Mouse (Mus musculus) heart, embryonic 14.5 days (tissue): ENCODE measurements around the gene Zc3hc1. TPM values are rescaled to one million over a fixed set of nuclear protein-coding genes. Genes with fewer than 3 reads are reported as not detected.

Source experiments
- ATAC-seq: fragments of 200-750 bp; cut with Nextera tagmentation; 2 replicates; pipeline ENCODE4 v1.8.0; 2017; ENCODE audit warnings: low read depth, moderate TSS enrichment; ENCODE audit not compliant: insufficient number of reproducible peaks, insufficient read depth, low FRiP score
- H3K27ac ChIP-seq, 2 experiments: fragments of 200-500 bp in 1 of 2; fragments of 300-500 bp in 1 of 2; sonication (generic) in 1 of 2; replicated peaks in 1 of 2; 2 replicates each; pipeline ENCODE4 v1.5.1; 2012 to 2014; ENCODE audit warnings: low read depth in 2 of 2, low read length in 2 of 2, control low read depth in 1 of 2, mild to moderate bottlenecking in 1 of 2, mixed read lengths in 1 of 2; ENCODE audit not compliant: control insufficient read depth in 1 of 2, insufficient read depth in 1 of 2
- H3K27me3 ChIP-seq: fragments of 300-500 bp; sonication (generic); 2 replicates; pipeline ENCODE4 v1.6.1; 2014; ENCODE audit warnings: mild to moderate bottlenecking, low read length, control low read depth; ENCODE audit not compliant: control insufficient read depth, insufficient read depth
- H3K36me3 ChIP-seq: fragments of 300-500 bp; sonication (generic); 2 replicates; pipeline ENCODE4 v1.6.1; 2014; ENCODE audit warnings: mild to moderate bottlenecking, control low read depth, low read length, mixed read lengths; ENCODE audit not compliant: control insufficient read depth, insufficient read depth
- H3K4me1 ChIP-seq, 2 experiments: fragments of 200-500 bp in 1 of 2; fragments of 300-500 bp in 1 of 2; sonication (generic) in 1 of 2; 2 replicates each; pipeline ENCODE4 v1.6.1; 2012 to 2014; ENCODE audit warnings: low read length in 2 of 2, control low read depth in 1 of 2, mixed read lengths in 1 of 2; ENCODE audit not compliant: control insufficient read depth in 2 of 2, insufficient read depth in 2 of 2
- H3K4me2 ChIP-seq: fragments of 300-500 bp; sonication (generic); 2 replicates; pipeline ENCODE4 v1.6.1; 2014; ENCODE audit warnings: mild to moderate bottlenecking, low read length
- H3K4me3 ChIP-seq, 2 experiments: fragments of 200-500 bp in 1 of 2; fragments of 300-500 bp in 1 of 2; sonication (generic) in 1 of 2; 2 replicates each; pipeline ENCODE4 v1.5.1; 2012 to 2014; ENCODE audit warnings: low read length in 2 of 2, mild to moderate bottlenecking in 2 of 2, control low read depth in 1 of 2, low read depth in 1 of 2, moderate library complexity in 1 of 2; ENCODE audit not compliant: control insufficient read depth in 1 of 2, insufficient read depth in 1 of 2
- H3K9ac ChIP-seq: fragments of 300-500 bp; sonication (generic); 2 replicates; pipeline ENCODE4 v1.6.1; 2014; ENCODE audit warnings: mild to moderate bottlenecking, low read length
- H3K9me3 ChIP-seq: fragments of 300-500 bp; sonication (generic); 2 replicates; pipeline ENCODE4 v1.6.1; 2016; ENCODE audit warnings: low read length, control low read depth; ENCODE audit not compliant: control insufficient read depth
- WGBS: fragments of 180-500 bp; shearing (Covaris S2); extraction: QIAGEN DNeasy Blood & Tissue Kit; methylation state at CpG from one replicate; pipeline ENCODE4 v1.1.7; 2014; 5-methylcytosine and 5-hydroxymethylcytosine counted together
- polyA plus RNA-seq: library from polyadenylated mRNA; unstranded; fragments of >200 nt; fragmentation: Nextera tagmentation; extraction: Ambion mirVana; gene quantifications from 2 replicates; pipeline ENCODE4 v1.2.1, GENCODE M21; 2014

Gene Zc3hc1
- 40.7 and 44.7 TPM in 2 replicates for polyA plus RNA-seq

DNA sequence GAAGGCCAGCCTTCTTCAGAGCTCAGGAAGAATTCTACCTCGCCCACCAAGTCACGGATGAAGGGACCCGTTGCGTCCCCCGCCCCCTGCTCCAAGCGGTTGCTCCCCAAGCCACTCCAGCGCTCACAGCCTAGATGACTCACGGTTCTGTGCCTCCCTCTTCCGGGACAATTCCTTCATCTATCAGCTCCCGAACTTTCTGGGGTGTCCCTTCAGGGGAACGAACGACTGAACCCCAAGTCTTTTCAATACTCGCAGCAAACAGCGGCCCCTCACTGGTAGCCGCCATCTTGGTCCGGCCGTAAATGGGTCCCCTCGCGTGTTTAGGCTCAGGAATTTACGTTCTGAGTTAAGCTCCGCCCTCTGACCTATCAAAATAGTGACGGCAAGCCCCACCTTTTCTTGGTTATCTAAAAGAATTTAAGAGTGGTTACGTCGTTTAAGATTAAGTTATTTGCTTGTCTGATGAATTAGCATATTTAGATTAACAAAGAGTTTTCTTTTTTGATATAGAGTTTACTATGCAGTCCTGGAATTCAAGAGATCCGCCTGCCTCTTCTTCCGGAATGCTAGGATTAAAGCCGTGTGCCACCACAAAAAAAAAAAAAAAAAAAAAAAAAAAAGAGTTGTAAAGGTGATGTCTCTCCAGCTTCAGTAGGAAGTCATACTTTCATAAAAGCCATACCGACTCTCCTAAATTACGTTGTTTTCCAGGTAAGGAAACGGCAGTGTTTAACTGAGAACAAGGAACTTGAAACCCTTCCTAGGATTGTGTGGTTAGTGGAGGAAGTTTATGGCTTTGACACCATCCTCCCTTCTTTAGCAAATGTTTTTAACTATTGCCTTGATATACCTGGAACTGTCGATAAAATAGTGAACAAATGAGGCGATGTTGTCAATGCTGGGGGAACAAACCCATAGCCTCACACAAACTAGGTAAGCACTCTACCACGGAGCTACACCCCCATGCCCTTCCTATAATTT is at the start of gene Zc3hc1:
Zc3hc1 (minus strand) TSS at position 315 of the 984 bp plus-strand sequence.
- peak within 1 kb of the TSS in 1 of 2 experiments; percentile 53; a peak in 2 of 4 replicates for H3K27ac ChIP-seq
- 15% methylated on average over 33 of the region's 33 CpGs for WGBS

GRCm38 (mm10) chr6:30439576-30439975 is 48.7 kb upstream of the Zc3hc1 start:
- H3K4me1 ChIP-seq, result peaks cover 0 to 9% of the 10 kb centered on the region in 2 experiments; a peak in 1 of 4 replicates
- no peak overlapping the region for H3K4me2 ChIP-seq
- H3K9ac ChIP-seq, result no peak overlapping the region
- no peaks in the 10 kb centered on the region for H3K9me3 ChIP-seq
- no peak overlapping the region for H3K4me3 ChIP-seq
- WGBS, result 98% methylated on average over 10 of the region's 10 CpGs
- no peak for ATAC-seq
- H3K36me3 ChIP-seq, result peaks cover 42% of the 10 kb centered on the region
- H3K27me3 ChIP-seq, result no peaks in the 10 kb centered on the region
- no peak overlapping the region for H3K27ac ChIP-seq

More for the DNA sequence above, at the start of gene Zc3hc1:
- Histone ChIP-seq H3K27me3 (no peaks in the 10 kb centered on the region), H3K9me3 (no peaks in the 10 kb centered on the region), H3K4me3 (peak within 1 kb of the TSS; percentile 86 to 100), H3K4me1 (peaks cover 0 to 3% of the 10 kb centered on the region in 2 experiments; a peak in 1 of 4 replicates), H3K36me3 (peaks cover 19% of the 10 kb centered on the region), H3K4me2 (peak within 1 kb of the TSS; percentile 58), H3K9ac (peak within 1 kb of the TSS; percentile 87)
- ATAC-seq, result peak; percentile 61; the same call in 1 of the 2 replicates

DNA sequence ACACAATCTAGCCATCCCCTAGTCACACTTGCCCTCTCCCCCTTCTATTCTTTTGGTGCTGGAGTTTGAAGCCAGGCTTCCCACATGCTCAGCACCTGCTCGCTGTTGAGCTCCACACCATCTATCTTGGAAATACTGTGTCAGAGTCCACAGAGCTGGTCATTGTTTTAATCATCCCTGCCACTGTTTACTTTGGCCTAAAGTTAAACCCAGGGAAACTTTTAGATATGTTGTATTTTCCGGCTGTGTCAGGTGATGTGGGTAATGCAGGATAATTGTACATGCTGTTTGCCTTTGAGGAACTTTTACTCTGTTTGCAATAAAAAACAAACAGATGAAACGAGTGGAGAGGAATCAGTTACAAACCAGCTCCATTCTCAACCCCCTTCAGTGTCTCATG is 46.2 kb upstream of the Zc3hc1 start:
- H3K36me3 ChIP-seq, result peaks cover 27% of the 10 kb centered on the region
- 63% methylated on average over 3 of the region's 3 CpGs for WGBS
- no peak overlapping the region for H3K4me2 ChIP-seq
- no peak overlapping the region for H3K9ac ChIP-seq
- no peak overlapping the region for H3K27ac ChIP-seq
- H3K9me3 ChIP-seq, result no peaks in the 10 kb centered on the region
- H3K4me3 ChIP-seq, result no peak overlapping the region
- no peak for ATAC-seq
- H3K4me1 ChIP-seq, result peaks cover 2 to 20% of the 10 kb centered on the region in 2 experiments; a peak in 3 of 4 replicates
- H3K27me3 ChIP-seq, result no peaks in the 10 kb centered on the region

- no peak for ATAC-seq
- no peak overlapping the region for H3K4me2 ChIP-seq
- H3K9me3 ChIP-seq, result no peaks in the 10 kb centered on the region
- no peaks in the 10 kb centered on the region for H3K27me3 ChIP-seq
- peaks cover 2 to 23% of the 10 kb centered on the region in 2 experiments; a peak in 3 of 4 replicates for H3K4me1 ChIP-seq
- no peak overlapping the region for H3K9ac ChIP-seq
- no peak overlapping the region for H3K4me3 ChIP-seq
- H3K27ac ChIP-seq, result no peak overlapping the region
- peaks cover 22% of the 10 kb centered on the region for H3K36me3 ChIP-seq
- 86% methylated on average over 3 of the region's 3 CpGs for WGBS
Observed at GRCm38 (mm10) chr6:30436476-30436875, 45.6 kb upstream of the Zc3hc1 start.

DNA sequence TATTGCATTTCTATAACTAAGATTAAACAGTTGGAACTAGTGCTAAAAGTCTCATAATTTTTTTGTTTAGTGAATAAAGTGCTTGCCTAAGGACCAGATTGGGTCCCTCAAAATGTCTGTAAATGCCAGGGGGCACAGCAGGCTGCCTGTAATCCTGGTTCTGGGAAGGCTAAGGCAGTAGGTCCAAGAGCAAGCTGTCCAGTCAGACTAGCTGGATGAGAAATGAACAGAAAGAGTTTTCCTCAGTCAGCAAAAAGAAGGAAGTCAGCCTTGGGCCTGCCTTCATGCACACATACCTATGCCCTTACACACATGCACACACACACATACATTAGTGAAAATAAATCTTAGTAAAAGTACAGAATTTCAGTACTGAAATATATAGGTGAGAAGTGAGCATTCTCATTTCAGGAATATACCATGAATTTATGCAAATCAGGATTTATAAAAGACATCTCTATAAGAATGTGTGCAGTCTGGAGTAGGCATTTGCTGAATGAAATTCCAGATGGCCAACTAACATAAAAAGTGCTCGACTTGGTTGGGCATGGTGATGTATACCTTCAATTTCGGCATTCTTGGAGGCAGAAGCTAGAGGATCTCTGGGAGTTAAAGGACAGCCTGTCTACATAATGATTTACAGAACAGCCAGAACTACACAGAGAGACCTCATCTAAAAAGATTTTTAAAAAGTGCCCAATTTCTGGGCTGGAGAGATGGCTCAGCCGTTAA is 41.8 kb upstream of the Zc3hc1 start:
- H3K36me3 ChIP-seq, result 0 out of 2 replicates have a peak, but pooled peaks cover 5% of the 10 kb centered on the region
- no peaks in the 10 kb centered on the region for H3K9me3 ChIP-seq
- no peaks in the 10 kb centered on the region for H3K27me3 ChIP-seq
- H3K4me2 ChIP-seq, result no peak overlapping the region
- no peak overlapping the region for H3K9ac ChIP-seq
- H3K27ac ChIP-seq, result peak overlapping the region; percentile 46 to 69
- 39% methylated on average over 3 of the region's 3 CpGs for WGBS
- no peak for ATAC-seq
- no peak overlapping the region for H3K4me3 ChIP-seq
- peaks cover 2 to 23% of the 10 kb centered on the region in 2 experiments; a peak in 3 of 4 replicates for H3K4me1 ChIP-seq

DNA sequence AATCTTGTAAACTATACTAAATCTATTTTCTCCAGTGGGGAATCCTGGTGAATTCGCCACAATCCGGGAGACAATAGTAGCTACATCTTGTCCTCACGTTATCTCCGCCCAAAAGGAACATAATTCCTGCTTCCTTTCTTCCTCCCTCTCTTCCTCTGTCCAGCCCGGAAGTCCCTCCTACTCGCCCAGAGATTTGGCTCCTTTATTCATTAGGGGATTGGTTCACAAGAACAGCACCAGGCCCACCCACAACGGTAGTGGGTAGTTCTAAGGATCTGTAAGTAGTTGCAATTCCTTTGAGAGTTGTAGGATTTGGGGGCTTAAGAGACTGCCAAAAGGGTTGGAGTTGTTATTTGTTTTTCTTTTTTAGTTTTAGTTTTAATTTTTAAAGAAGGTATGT is 26.0 kb upstream of the Zc3hc1 start:
- Histone ChIP-seq H3K4me3 (no peak overlapping the region), H3K4me1 (no peaks in the 10 kb centered on the region; a peak in 1 of 4 replicates), H3K4me2 (no peak overlapping the region), H3K9me3 (no peaks in the 10 kb centered on the region), H3K27me3 (no peaks in the 10 kb centered on the region), H3K9ac (no peak overlapping the region), H3K36me3 (peaks cover 7% of the 10 kb centered on the region), H3K27ac (no peak overlapping the region)
- 78% methylated on average over 7 of the region's 7 CpGs for WGBS
- ATAC-seq, result no peak

DNA sequence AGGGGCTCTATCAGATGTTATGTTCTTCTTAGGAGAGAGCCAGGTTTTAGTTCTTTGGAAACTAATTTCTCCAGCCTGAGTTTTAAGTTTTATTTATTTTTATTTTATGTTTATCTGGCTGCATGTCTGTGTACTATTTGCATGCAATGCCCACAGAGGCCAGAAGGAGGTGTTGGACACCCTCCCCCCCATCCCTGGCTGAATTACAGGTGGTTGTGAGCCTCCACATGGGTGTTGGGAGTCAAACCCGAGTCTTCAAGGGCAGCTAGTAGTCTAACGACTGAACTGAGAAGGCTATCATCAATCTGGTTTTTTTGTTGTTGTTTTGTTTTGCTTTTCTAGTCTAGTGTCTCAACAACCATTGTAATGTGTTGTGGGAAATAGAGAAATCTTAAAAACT is 25.3 kb upstream of the Zc3hc1 start:
- Histone ChIP-seq H3K9ac (no peak overlapping the region), H3K27ac (no peak overlapping the region; a peak in 1 of 4 replicates), H3K36me3 (peaks cover 5% of the 10 kb centered on the region), H3K4me1 (no peaks in the 10 kb centered on the region; a peak in 1 of 4 replicates), H3K27me3 (no peaks in the 10 kb centered on the region), H3K4me2 (no peak overlapping the region), H3K9me3 (no peaks in the 10 kb centered on the region), H3K4me3 (no peak overlapping the region)
- WGBS, result 93% methylated on average over 2 of the region's 2 CpGs
- ATAC-seq, result no peak
